Comparison of ENCODE assay signal across 16 mouse cellular contexts in the genomic region with DNA sequence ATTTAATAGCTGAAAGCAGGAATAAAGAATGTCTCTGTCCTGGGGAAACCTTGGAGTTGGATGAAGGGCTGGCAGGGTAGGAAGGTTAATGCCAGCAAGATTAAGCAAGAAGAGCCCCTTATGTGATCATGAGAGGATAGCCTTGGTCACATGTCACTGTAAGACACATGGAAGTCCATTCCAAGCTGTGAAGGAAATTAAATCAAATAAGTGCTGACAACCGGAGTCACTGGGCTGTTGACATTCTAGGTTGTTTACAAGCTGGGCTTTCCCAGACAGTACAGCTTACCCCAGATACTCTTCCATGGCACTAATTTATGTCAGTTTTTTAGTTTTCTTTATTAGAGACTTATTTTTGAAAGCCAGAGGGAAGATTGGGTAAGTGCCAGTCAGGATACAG.
"Had no signal": no experiment of that assay in that cellular context is flagged by ENCODE, and none has a peak within 500 bp of the region (broad histone marks: within the 10 kb centered on the region; RNA-seq: fewer than 3 reads in every experiment).

No protein-coding gene starts in this region.

- DNase-seq: kidney, adult 8-10 months; kidney, postnatal 10 days; kidney, postnatal 36 days; layer of hippocampus, postnatal 36 days; left cerebral cortex, postnatal 4 days; liver, postnatal 0 days; lung, postnatal 14 days; lung, postnatal 4 days; midbrain, embryonic 14.5 days; right cerebral cortex, adult 18-20 months; right cerebral cortex, postnatal 14 days; right cerebral cortex, postnatal 4 days; spleen, adult 18-20 months; thymus, adult 2 months; thymus, postnatal 14 days; thymus, postnatal 4 days had no signal
